Mouse (Mus musculus) intestine, embryonic 14.5 days (tissue): ENCODE results near the gene Zfc3h1. TPM values are rescaled to one million over a fixed set of nuclear protein-coding genes. Genes with fewer than 3 reads are reported as not detected.

Source experiments
- ATAC-seq: fragments of 200-750 bp; cut with Nextera tagmentation; replicated peaks from 2 replicates; pipeline ENCODE4 v1.8.0; 2017; ENCODE audit warnings: low read depth, moderate number of reproducible peaks, moderate TSS enrichment, moderate library complexity; ENCODE audit not compliant: low FRiP score, low TSS enrichment
- DNase-seq: peaks from one replicate; pipeline ENCODE4 v3.0.0-alpha.2; 2018; ENCODE audit warnings: low spot score
- H3K27ac ChIP-seq: fragments of 300-500 bp; sonication (generic); 2 replicates; pipeline ENCODE4 v1.5.1; 2014; ENCODE audit warnings: low read depth, mild to moderate bottlenecking, control low read depth
- H3K27me3 ChIP-seq: fragments of 300-500 bp; sonication (generic); replicated peaks from 2 replicates; pipeline ENCODE4 v1.6.1; 2014; ENCODE audit warnings: low read length, control low read depth; ENCODE audit not compliant: control insufficient read depth, insufficient read depth
- H3K36me3 ChIP-seq: fragments of 300-500 bp; sonication (generic); 2 replicates; pipeline ENCODE4 v1.6.1; 2014; ENCODE audit warnings: low read length, control low read depth; ENCODE audit not compliant: control insufficient read depth, insufficient read depth
- H3K4me1 ChIP-seq: fragments of 300-500 bp; sonication (generic); replicated peaks from 2 replicates; pipeline ENCODE4 v1.6.1; 2014; ENCODE audit warnings: low read length, control low read depth, mixed read lengths; ENCODE audit not compliant: control insufficient read depth, insufficient read depth
- H3K4me2 ChIP-seq: fragments of 300-500 bp; sonication (generic); 2 replicates; pipeline ENCODE4 v1.6.1; 2014; ENCODE audit warnings: low read length
- H3K4me3 ChIP-seq: fragments of 300-500 bp; sonication (generic); 2 replicates; pipeline ENCODE4 v1.5.1; 2014; ENCODE audit warnings: low read depth, low read length, control low read depth, mixed read lengths
- H3K9ac ChIP-seq: fragments of 300-500 bp; sonication (generic); 2 replicates; pipeline ENCODE4 v1.6.1; 2014; ENCODE audit warnings: mild to moderate bottlenecking, low read length
- H3K9me3 ChIP-seq: fragments of 300-500 bp; sonication (generic); 2 replicates; pipeline ENCODE4 v1.6.1; 2016; ENCODE audit warnings: low read length, control low read depth; ENCODE audit not compliant: control insufficient read depth
- whole genome bisulfite sequencing: fragments of 180-500 bp; shearing (Covaris S2); extraction: QIAGEN DNeasy Blood & Tissue Kit; methylation state at CpG from one replicate; pipeline ENCODE4 v1.1.7; 2014; 5-methylcytosine and 5-hydroxymethylcytosine counted together
- polyA plus RNA-seq: library from polyadenylated mRNA; unstranded; fragments of >200 nt; fragmentation: Nextera tagmentation; extraction: Ambion mirVana; gene quantifications from 2 replicates; pipeline ENCODE4 v1.2.1, GENCODE M21; 2014

Zfc3h1 gene
- polyA plus RNA-seq, 1 experiment from 2014 or later = 24.5 TPM

DNA sequence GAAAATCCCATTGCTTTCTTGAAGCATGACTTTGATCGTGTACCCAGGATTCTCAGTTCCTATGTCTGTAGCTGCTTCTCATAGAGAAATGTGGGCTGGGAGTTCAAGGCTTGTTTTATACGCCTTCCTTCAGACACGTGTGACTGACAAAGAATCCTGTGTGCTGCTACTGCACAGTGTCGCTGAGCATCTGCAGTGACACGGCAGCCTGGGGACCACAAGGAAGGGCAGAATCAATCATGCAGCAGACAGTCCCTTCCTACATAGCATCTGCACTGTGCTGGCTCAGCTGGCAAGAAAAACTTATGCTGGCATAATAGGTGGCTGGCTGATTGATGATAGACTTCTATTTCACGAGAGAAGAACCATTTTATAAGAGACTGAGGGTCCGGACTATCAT lies 80.3 kb downstream of the Zfc3h1 start:
- Histone ChIP-seq H3K4me3 (no peak overlapping the region), H3K4me2 (no peak overlapping the region), H3K27ac (no peak overlapping the region), H3K36me3 (no peaks in the 10 kb centered on the region), H3K27me3 (no peaks in the 10 kb centered on the region), H3K4me1 (no peaks in the 10 kb centered on the region), H3K9ac (no peak overlapping the region), H3K9me3 (no peaks in the 10 kb centered on the region)
- 75% methylated on average over 7 of the region's 7 CpGs for WGBS
- ATAC-seq (no peak), DNase-seq (peak; percentile 35)

DNA sequence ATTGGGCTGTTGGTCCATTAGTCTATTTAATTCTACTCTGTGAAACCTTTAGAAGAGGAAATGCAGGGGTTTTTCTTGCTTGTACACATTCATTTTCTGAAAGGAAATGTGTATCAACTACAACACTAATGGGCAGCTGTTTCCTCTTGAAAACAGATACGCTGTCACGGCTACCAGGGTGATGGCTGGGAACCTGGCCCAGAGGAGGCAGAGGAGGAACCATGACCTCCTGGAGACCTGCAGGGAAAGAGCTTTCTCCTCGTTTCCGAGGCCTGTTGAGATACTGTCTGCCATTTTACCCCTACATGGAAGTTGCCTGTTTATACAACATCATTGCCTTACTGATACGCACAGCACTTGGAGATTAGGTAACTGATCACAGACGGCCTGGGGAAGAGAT lies 81.0 kb downstream of the Zfc3h1 start:
- 42% methylated on average over 6 of the region's 6 CpGs for WGBS
- Histone ChIP-seq H3K9ac (no peak overlapping the region), H3K4me1 (no peaks in the 10 kb centered on the region), H3K4me2 (no peak overlapping the region), H3K36me3 (no peaks in the 10 kb centered on the region), H3K27me3 (no peaks in the 10 kb centered on the region), H3K27ac (no peak overlapping the region), H3K4me3 (no peak overlapping the region), H3K9me3 (no peaks in the 10 kb centered on the region)
- ATAC-seq (no peak), DNase-seq (peak; percentile 38)

DNA sequence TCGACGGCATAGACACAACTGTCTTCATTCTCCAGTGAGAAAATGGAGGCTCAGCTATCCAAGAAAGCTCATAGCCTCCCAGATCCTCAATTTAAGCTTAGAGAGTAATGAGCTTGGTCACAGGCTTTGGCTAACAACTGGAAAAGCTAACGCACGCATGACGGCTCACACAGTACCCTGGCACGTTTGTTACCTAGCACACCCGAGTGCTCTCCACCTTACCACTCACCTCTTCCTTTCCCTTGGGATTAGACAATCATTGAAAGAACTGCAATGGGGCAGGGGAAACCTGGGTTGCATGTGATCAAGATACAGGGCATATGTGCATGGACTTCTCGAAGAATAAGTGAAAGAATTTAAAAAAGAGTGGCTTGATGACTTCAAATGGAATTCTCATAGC lies 83.2 kb downstream of the Zfc3h1 start:
- DNase-seq (no peak), ATAC-seq (no peak)
- Histone ChIP-seq H3K9ac (no peak overlapping the region), H3K4me1 (no peaks in the 10 kb centered on the region), H3K27ac (no peak overlapping the region), H3K36me3 (no peaks in the 10 kb centered on the region), H3K27me3 (no peaks in the 10 kb centered on the region), H3K4me2 (no peak overlapping the region), H3K4me3 (no peak overlapping the region), H3K9me3 (no peaks in the 10 kb centered on the region)
- 85% methylated on average over 8 of the region's 8 CpGs for WGBS

DNA sequence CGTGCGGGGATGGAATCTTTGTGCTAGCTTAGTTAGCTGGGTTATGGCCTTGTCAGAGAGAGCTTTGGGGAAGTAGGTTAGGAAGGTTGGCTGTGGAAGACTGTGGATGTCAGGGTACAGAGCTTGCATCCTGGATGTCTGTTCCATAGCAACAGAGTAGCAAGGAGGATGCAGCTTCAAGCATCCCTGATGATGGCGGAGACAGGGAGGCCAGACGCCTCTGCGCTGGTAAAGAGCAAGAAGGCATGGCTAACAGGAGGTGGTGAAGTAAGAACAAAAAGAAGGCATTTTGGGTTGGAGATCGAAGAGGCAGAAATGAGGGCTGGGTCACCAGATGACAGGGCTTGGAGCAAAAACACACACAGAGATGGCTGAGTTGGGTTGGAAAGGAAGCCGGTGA lies 83.9 kb downstream of the Zfc3h1 start:
- DNase-seq = peak; percentile 42
- 56% methylated on average over 7 of the region's 7 CpGs for WGBS

DNA sequence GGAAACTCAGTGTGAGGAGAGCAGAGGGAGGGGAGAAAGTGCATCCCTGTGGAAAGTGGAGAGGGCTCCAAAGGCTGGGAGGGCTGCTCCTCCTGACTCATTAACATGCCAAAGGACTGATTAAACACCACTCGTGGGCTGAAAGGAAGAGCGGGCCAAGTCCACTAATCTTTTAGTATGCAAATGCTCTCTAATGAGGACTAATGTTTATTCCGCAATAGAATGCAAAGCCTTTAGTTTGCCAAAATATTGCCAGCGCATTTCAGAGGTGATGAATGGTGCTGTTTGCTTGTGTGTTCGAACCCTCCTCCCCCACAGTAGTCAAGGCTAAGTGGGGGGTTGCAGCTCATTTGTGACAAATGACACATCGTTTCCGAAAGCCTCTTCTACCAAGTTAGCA lies 84.3 kb downstream of the Zfc3h1 start:
- H3K36me3 ChIP-seq = no peaks in the 10 kb centered on the region
- WGBS = 27% methylated on average over 7 of the region's 7 CpGs
- H3K9ac ChIP-seq = no peak overlapping the region
- H3K4me3 ChIP-seq = no peak overlapping the region
- H3K27ac ChIP-seq = no peak overlapping the region
- no peaks in the 10 kb centered on the region for H3K27me3 ChIP-seq
- no peak overlapping the region for H3K4me2 ChIP-seq
- H3K4me1 ChIP-seq = no peaks in the 10 kb centered on the region
- ATAC-seq = no peak
- no peaks in the 10 kb centered on the region for H3K9me3 ChIP-seq
- DNase-seq = peak; percentile 40

More for the DNA sequence above, 83.9 kb downstream of the Zfc3h1 start:
- H3K36me3 ChIP-seq = no peaks in the 10 kb centered on the region
- H3K27ac ChIP-seq = no peak overlapping the region
- no peak overlapping the region for H3K4me3 ChIP-seq
- no peak for ATAC-seq
- no peaks in the 10 kb centered on the region for H3K27me3 ChIP-seq
- H3K4me2 ChIP-seq = no peak overlapping the region
- H3K4me1 ChIP-seq = no peaks in the 10 kb centered on the region
- no peak overlapping the region for H3K9ac ChIP-seq
- no peaks in the 10 kb centered on the region for H3K9me3 ChIP-seq

DNA sequence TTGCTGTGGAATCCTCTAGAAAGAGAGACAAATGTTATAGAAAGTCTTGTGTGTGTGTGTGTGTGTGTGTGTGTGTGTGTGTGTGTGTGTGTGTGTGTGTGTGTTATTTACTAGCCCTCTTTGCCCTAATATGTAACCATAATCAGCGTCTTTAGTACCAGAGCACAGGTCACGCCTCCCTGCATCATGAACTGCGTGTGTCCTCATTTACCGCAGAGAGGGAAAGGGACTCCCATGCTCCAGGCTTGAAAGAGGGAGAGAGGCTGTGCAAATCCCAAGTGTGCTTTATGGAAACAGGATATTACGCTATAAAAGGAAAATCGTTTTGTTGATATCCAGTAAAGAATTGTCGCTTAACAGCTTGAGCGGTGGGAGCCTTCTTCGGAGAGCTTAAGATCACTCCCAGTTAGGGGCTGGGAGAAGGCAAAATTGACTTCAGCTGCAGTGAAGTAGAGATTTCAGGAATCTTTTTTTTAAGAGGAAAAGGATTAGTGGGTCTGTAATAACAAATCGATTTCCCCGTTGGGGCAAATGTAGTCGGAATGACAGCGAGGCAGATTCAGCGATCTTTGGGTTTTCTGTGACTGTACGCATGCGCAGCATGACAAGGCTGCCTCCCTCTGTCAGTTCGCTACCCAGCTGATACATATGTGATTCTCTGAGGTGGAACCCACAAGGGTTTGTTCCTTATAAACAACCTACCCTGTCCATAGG lies 86.0 kb downstream of the Zfc3h1 start:
- H3K4me3 ChIP-seq = peak overlapping the region; percentile 22
- ATAC-seq = no peak
- H3K4me2 ChIP-seq = peak overlapping the region; percentile 36
- no peak overlapping the region for H3K9ac ChIP-seq
- 45% methylated on average over 17 of the region's 17 CpGs for WGBS
- no peak overlapping the region for H3K27ac ChIP-seq
- no peaks in the 10 kb centered on the region for H3K27me3 ChIP-seq
- H3K4me1 ChIP-seq = no peaks in the 10 kb centered on the region
- DNase-seq = peak; percentile 51
- no peaks in the 10 kb centered on the region for H3K36me3 ChIP-seq
- no peaks in the 10 kb centered on the region for H3K9me3 ChIP-seq

DNA sequence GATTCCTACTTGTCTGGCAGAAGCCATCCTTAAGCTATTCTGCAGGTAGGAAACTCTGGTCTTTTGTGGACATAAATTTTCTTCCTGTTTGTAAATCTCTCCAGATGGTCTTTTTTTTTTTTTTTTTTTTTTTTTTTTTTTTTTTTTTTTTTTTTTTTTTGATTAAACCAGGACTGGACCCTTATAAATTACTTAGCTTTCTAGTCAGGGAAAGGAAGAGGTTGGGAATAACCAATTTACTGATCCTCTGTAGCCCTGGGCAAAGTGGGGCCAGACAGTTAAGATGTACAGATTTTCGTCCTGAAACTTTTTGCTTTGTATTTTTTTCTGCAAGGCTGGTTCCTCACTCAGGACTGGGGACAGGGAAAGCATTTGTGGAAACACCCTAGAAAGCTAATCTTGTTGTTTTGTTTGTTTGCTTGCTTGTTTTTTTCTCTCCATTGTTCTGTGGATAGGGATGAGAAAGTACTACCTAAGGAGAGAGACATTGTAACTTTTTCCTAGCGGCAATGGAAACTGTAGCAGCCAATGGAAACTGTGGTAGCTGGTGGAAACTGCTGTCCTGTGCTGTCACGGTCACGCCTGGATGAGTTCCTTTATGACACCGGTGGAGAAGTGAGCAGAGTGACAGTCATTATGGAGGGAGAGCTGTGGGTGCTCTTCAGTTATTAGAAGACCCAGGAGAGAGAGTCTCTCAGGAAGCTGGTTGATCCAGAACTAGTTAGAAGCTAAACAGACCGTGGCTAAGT lies 88.6 kb downstream of the Zfc3h1 start:
- WGBS = 81% methylated on average over 6 of the region's 6 CpGs
- no peak for ATAC-seq
- H3K27ac ChIP-seq = no peak overlapping the region

DNA sequence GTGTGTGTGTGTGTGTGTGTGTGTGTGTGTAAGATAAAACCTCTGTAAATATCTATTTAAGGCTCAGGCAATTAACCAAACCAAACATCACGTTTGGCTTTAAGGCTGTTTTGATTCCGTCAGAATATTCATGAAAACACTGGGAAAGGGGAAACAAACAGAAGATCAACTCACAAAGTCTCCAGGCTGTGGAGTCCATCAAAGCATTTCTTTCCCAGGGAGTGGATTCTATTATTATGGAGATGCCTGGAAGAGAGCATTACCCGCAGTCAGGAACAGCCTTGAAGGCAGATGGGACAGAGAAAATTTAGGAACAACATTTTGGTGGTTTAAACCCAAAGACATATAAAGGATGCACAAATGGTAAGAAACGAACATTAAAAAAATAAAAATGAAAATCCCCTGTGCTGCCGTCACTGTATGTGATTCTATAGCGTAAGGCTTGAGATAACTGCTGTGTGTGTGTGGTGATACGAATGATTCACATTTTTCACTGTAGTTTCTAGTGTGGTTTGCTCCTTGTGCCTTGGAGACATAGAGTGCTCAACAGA lies 90.3 kb downstream of the Zfc3h1 start:
- Histone ChIP-seq H3K4me1 (peaks cover 9% of the 10 kb centered on the region; the same call in 1 of the 2 replicates), H3K4me3 (no peak overlapping the region), H3K27me3 (no peaks in the 10 kb centered on the region), H3K27ac (no peak overlapping the region), H3K4me2 (no peak overlapping the region), H3K36me3 (no peaks in the 10 kb centered on the region), H3K9me3 (no peaks in the 10 kb centered on the region), H3K9ac (no peak overlapping the region)
- 73% methylated on average over 7 of the region's 7 CpGs for WGBS
- no peak for DNase-seq
- no peak for ATAC-seq

More for the DNA sequence above, 88.6 kb downstream of the Zfc3h1 start:
- Histone ChIP-seq H3K27me3 (no peaks in the 10 kb centered on the region), H3K4me3 (no peak overlapping the region), H3K4me2 (no peak overlapping the region), H3K9me3 (no peaks in the 10 kb centered on the region), H3K4me1 (0 out of 2 replicates have a peak, but pooled peaks cover 3% of the 10 kb centered on the region), H3K36me3 (no peaks in the 10 kb centered on the region), H3K9ac (no peak overlapping the region)
- DNase-seq = no peak
